Mouse (Mus musculus) neural tube, embryonic 10.5 days (tissue): ENCODE measurements around the gene Stx1a.

Source experiments
- DNase-seq: peaks from one replicate; pipeline ENCODE4 v3.0.0-alpha.2; 2017; ENCODE audit warnings: low spot score; ENCODE audit errors: extremely low spot score

The Stx1a gene

GRCm38 (mm10) chr5:135023344-135024173 lies at the start of gene Stx1a:
TSS of gene Stx1a (plus strand) at chr5:135023482.
- peak; percentile 88 for DNase-seq

DNA sequence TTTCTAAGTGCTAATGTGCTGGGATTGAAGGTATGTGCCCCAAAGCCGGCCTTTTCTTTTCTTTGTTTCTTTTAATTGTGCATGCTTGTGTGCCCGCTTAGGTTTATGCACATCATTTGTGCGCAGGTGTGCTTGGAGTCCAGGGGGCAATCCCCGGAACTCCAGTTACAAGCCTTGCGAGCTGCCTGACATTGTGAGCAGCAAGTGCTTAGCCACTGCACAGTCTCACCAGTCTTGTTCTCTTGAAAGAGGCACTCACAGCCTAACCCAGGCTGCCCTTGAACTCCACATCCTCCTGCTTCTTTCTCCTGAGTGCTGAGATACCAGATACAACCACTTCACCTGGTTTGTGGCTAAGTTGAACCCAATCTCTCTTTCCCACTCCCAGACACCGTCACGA lies 49.8 kb upstream of the Stx1a start:
- DNase-seq: no peak

- DNase-seq: no peak
Observed at GRCm38 (mm10) chr5:134974294-134974693, 49.0 kb upstream of the Stx1a start.

- no peak for DNase-seq
Observed at GRCm38 (mm10) chr5:134974921-134975320, 48.4 kb upstream of the Stx1a start.

DNA sequence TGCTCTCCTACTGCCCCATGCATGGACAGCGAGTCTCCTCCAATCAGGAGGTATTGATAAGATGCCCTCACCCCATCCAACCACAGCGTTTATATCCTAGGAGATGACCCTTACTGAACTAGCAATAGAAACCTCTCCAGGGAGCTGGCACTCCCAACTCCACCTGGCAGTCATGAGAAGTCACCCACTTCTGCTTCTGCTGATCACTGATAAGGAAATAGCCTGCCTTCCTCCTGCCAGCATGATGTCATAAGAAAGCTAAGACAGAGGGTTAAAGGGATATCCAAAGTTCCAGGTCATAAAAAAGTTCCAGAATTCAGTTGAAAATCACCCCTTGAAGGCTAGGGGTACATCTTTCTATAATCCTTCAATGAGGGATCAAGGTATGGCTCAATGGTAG lies 47.1 kb upstream of the Stx1a start:
- no peak for DNase-seq

DNA sequence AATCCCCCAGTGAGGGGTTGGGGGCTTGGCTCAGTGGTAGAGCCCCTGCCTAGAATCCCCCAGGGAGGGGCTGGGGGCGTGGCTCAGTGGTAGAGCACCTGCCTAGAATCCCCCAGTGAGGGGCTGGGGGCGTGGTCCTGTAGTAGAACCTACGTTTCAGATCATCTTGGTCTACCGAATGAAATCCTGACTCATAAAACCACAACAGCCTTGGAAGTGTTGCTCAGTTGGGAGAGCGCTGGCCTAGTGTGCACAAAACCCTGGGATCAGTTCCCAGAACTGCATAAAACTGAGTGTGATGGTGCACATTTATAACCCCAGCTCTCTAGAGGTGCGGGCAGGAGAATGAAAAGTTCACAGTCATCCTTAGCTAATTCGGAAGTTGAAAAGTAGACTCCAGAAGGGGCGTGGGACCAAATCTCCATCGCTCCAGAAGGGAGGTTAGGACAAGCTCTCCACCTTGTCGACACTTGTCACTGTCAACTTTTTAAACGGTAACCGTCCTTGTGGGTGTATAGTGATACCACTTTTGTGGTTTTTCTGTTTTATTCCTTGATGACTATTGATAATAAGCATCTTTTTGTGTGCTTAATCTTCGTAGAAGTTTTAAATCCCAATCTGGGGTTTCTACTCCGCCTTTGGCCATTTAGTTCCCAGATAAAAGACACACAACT lies 46.6 kb upstream of the Stx1a start:
- DNase-seq: no peak

- DNase-seq: no peak
Observed at GRCm38 (mm10) chr5:134977837-134978236, 45.4 kb upstream of the Stx1a start.

- DNase-seq: no peak
Observed at GRCm38 (mm10) chr5:134981149-134981548, 42.1 kb upstream of the Stx1a start.

DNA sequence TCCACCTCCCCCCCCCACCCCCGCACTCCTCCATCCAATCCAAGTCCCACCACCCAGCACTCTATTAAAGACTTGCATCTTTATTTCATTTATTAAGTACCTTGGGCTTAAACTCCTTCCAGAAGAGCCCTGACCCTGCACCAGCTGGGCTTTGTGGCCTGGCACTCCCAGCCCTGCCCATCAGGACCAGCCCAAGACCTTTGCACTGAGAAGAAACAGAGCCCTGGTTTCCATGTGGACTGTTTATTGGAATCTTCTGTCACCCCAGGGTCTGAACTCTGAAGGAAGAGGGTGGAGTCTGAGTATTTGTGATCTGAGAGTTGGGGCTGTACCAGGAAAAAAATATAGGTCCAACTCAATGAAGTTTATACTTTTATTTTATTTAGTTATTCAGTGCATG lies 40.2 kb upstream of the Stx1a start:
- DNase-seq: no peak

- no peak for DNase-seq
Observed at GRCm38 (mm10) chr5:134983771-134984170, 39.5 kb upstream of the Stx1a start.

GRCm38 (mm10) chr5:134985633-134986297 lies 37.5 kb upstream of the Stx1a start, which contains the start of gene Cldn3:
TSS of gene Cldn3 (plus strand) at chr5:134986214.
- peak; percentile 20 for DNase-seq

GRCm38 (mm10) chr5:134986298-134987268 lies 36.7 kb upstream of the Stx1a start:
- peak; percentile 46 for DNase-seq

DNA sequence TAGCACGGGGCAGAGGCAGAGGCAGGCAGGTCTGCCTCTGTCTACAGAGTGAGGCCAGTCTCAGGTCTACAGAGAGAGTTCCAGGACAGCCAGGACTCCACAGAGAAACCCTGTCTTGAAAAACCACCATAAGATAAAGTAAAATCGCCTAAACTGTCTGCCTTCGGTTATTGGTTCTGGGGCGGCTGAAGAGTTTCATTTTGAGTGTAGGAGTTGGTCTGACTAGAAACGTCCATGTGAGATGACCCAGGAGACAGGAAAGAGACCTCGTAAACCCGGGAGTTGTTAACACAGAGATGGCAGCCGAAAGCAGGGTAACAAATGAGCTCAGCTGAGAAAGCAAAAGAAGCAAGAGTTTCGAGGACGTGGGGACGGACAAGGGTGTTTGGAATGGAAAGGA lies 34.1 kb upstream of the Stx1a start:
- DNase-seq: no peak

GRCm38 (mm10) chr5:134989741-134990140 lies 33.5 kb upstream of the Stx1a start:
- no peak for DNase-seq

GRCm38 (mm10) chr5:134992566-134992965 lies 30.7 kb upstream of the Stx1a start:
- no peak for DNase-seq

DNA sequence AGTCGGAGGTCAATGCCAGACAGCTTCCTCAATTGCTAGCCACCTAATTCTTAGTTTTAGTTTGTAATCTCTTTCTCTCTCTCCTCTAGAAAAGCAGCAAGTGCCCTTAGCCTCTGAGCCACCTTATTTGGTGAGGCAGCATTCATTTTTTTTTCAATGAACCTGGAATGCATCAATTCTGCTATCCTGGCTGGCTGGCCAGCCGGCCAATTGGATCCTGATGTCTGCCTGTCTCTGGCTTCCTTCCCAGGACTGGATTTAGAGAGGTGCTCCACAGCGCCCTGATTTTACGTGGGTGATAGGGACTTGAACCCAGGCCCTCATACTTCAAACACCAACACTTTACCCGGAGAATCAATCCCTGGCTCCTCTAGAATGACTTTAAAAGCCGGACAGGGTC lies 24.9 kb upstream of the Stx1a start:
- DNase-seq: no peak

DNA sequence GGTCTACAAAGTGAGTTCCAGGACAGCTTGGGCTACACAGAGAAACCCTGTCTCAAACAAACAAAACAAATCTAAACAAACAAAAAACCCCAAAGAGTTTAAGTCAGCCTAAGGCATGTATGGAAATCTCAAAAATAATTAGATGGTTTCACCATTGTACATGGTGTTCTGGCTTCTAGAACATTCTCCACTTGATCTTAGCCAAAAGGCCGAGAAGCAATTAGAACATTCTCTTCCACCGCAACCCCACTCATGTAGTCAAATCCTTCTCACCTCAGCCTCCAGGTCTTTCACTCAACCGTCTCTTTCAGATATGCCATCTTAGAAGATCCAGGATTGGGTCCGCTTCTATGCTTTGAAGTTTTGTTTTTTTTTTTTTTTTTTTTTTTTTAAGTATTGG lies 23.5 kb upstream of the Stx1a start:
- no peak for DNase-seq

GRCm38 (mm10) chr5:135000751-135001150 lies 22.5 kb upstream of the Stx1a start:
- no peak for DNase-seq

- DNase-seq: peak; percentile 65
Observed at GRCm38 (mm10) chr5:135001309-135001708, 22.0 kb upstream of the Stx1a start.

GRCm38 (mm10) chr5:135002151-135002550 lies 21.1 kb upstream of the Stx1a start:
- DNase-seq: no peak
